Mouse (Mus musculus): ENCODE data around the gene Cachd1.

GRCm38 (mm10) chr4:100728896-100729479 lies 47.5 kb upstream of the Cachd1 start:
- TF ChIP-seq POLR2A (IDR thresholded peaks at IDR 0.05; ENCODE audit: low read depth, low read length) (no peak), CTCF (IDR thresholded peaks at IDR 0.05; ENCODE audit: borderline replicate concordance, insufficient read depth, low read length) (no peak)

Data from embryonic fibroblast, embryonic 13.5 days (primary cell).